Mouse (Mus musculus) liver, embryonic 13.5 days (tissue): ENCODE results near the gene Csf2rb. TPM values are rescaled to one million over a fixed set of nuclear protein-coding genes. Genes with fewer than 3 reads are reported as not detected.

Experiments used
- ATAC-seq: fragments of 200-750 bp; cut with Nextera tagmentation; 2 replicates; pipeline ENCODE4 v1.8.0; 2017; ENCODE audit warnings: low read depth, mild to moderate bottlenecking, moderate number of reproducible peaks, moderate library complexity
- DNase-seq: peaks from one replicate; pipeline ENCODE4 v3.0.0; 2022
- H3K27ac ChIP-seq: fragments of 300-500 bp; sonication (generic); 2 replicates; pipeline ENCODE4 v1.5.1; 2015; ENCODE audit warnings: moderate library complexity, mild to moderate bottlenecking, inconsistent platforms
- H3K27me3 ChIP-seq: fragments of 300-500 bp; sonication (generic); 2 replicates; pipeline ENCODE4 v1.6.1; 2015; ENCODE audit warnings: mild to moderate bottlenecking, inconsistent platforms
- H3K36me3 ChIP-seq: fragments of 300-500 bp; sonication (generic); 2 replicates; pipeline ENCODE4 v1.6.1; 2015; ENCODE audit warnings: mild to moderate bottlenecking, inconsistent platforms
- H3K4me1 ChIP-seq: fragments of 300-500 bp; sonication (generic); replicated peaks from 2 replicates; pipeline ENCODE4 v1.6.1; 2015; ENCODE audit warnings: inconsistent platforms
- H3K4me2 ChIP-seq: fragments of 300-500 bp; sonication (generic); 2 replicates; pipeline ENCODE4 v1.6.1; 2015; ENCODE audit warnings: inconsistent platforms, mild to moderate bottlenecking, moderate library complexity
- H3K4me3 ChIP-seq: fragments of 300-500 bp; sonication (generic); replicated peaks from 2 replicates; pipeline ENCODE4 v1.5.1; 2015; ENCODE audit warnings: mild to moderate bottlenecking, inconsistent platforms
- H3K9ac ChIP-seq: fragments of 300-500 bp; sonication (generic); 2 replicates; pipeline ENCODE4 v1.6.1; 2015; ENCODE audit warnings: mild to moderate bottlenecking, inconsistent platforms
- H3K9me3 ChIP-seq: fragments of 300-500 bp; sonication (generic); replicated peaks from 2 replicates; pipeline ENCODE4 v1.6.1; 2016; ENCODE audit warnings: inconsistent platforms
- WGBS: fragments of 180-500 bp; shearing (Covaris S2); methylation state at CpG from one replicate; pipeline ENCODE4 v1.1.7; 2015; ENCODE audit not compliant: insufficient replicate concordance; 5-methylcytosine and 5-hydroxymethylcytosine counted together
- polyA plus RNA-seq: library from polyadenylated mRNA; unstranded; fragments of >200 nt; fragmentation: Nextera tagmentation; extraction: Ambion mirVana; gene quantifications from 2 replicates; pipeline ENCODE4 v1.2.1, GENCODE M21; 2015

The Csf2rb gene
- polyA plus RNA-seq, 1 experiment from 2014 or later = 3.3 TPM

GRCm38 (mm10) chr15:78380208-78380607, 54.7 kb downstream of the Csf2rb start:
- H3K4me1 ChIP-seq = peaks cover 10% of the 10 kb centered on the region; the same call in 1 of the 2 replicates
- H3K27me3 ChIP-seq = no peaks in the 10 kb centered on the region; the same call in 1 of the 2 replicates
- no peak overlapping the region for H3K27ac ChIP-seq
- H3K4me3 ChIP-seq = no peak overlapping the region
- DNase-seq (no peak), ATAC-seq (no peak)
- no peaks in the 10 kb centered on the region for H3K36me3 ChIP-seq
- H3K4me2 ChIP-seq = no peak overlapping the region
- no peaks in the 10 kb centered on the region for H3K9me3 ChIP-seq
- no peak overlapping the region for H3K9ac ChIP-seq
- 53% methylated on average over 2 of the region's 2 CpGs for WGBS

- Histone ChIP-seq H3K36me3 (no peaks in the 10 kb centered on the region), H3K4me3 (no peak overlapping the region), H3K27me3 (peaks cover 3% of the 10 kb centered on the region; the same call in 1 of the 2 replicates), H3K9me3 (no peaks in the 10 kb centered on the region), H3K27ac (no peak overlapping the region), H3K4me2 (no peak overlapping the region), H3K4me1 (peaks cover 10% of the 10 kb centered on the region; the same call in 1 of the 2 replicates), H3K9ac (no peak overlapping the region)
- DNase-seq (no peak), ATAC-seq (no peak)
- WGBS = 57% methylated on average over 4 of the region's 4 CpGs
Observed at GRCm38 (mm10) chr15:78380741-78381140, 55.2 kb downstream of the Csf2rb start.

- Histone ChIP-seq H3K9ac (no peak overlapping the region), H3K36me3 (no peaks in the 10 kb centered on the region), H3K4me1 (peaks cover 10% of the 10 kb centered on the region; the same call in 1 of the 2 replicates), H3K4me3 (no peak overlapping the region), H3K9me3 (no peaks in the 10 kb centered on the region), H3K4me2 (no peak overlapping the region), H3K27me3 (peaks cover 3% of the 10 kb centered on the region; the same call in 1 of the 2 replicates), H3K27ac (no peak overlapping the region)
- 84% methylated on average over 4 of the region's 4 CpGs for WGBS
- DNase-seq (no peak), ATAC-seq (no peak)
Observed at GRCm38 (mm10) chr15:78382115-78382514, 56.6 kb downstream of the Csf2rb start.

- peaks cover 6% of the 10 kb centered on the region; the same call in 1 of the 2 replicates for H3K4me1 ChIP-seq
- no peak for DNase-seq
- no peak overlapping the region for H3K4me2 ChIP-seq
- H3K4me3 ChIP-seq = no peak overlapping the region
- no peaks in the 10 kb centered on the region for H3K36me3 ChIP-seq
- no peak overlapping the region for H3K9ac ChIP-seq
- 70% methylated on average over 11 of the region's 11 CpGs for WGBS
- ATAC-seq = no peak
- no peak overlapping the region for H3K27ac ChIP-seq
- H3K9me3 ChIP-seq = no peaks in the 10 kb centered on the region
- peaks cover 3% of the 10 kb centered on the region; the same call in 1 of the 2 replicates for H3K27me3 ChIP-seq
Observed at GRCm38 (mm10) chr15:78383450-78384219, 58.1 kb downstream of the Csf2rb start.

GRCm38 (mm10) chr15:78384220-78385116, 58.9 kb downstream of the Csf2rb start:
- peaks cover 5% of the 10 kb centered on the region; the same call in 1 of the 2 replicates for H3K4me1 ChIP-seq
- H3K9ac ChIP-seq = no peak overlapping the region
- no peak overlapping the region for H3K4me3 ChIP-seq
- WGBS = 63% methylated on average over 7 of the region's 7 CpGs
- no peak for DNase-seq
- H3K4me2 ChIP-seq = no peak overlapping the region
- H3K9me3 ChIP-seq = no peaks in the 10 kb centered on the region
- H3K36me3 ChIP-seq = no peaks in the 10 kb centered on the region
- no peak for ATAC-seq
- H3K27me3 ChIP-seq = 0 out of 2 replicates have a peak, but pooled peaks cover 3% of the 10 kb centered on the region
- 0 out of 2 replicates have a peak overlapping the region, but pooled peaks have one; percentile 1 for H3K27ac ChIP-seq

- H3K27me3 ChIP-seq = 0 out of 2 replicates have a peak, but pooled peaks cover 3% of the 10 kb centered on the region
- H3K4me1 ChIP-seq = peaks cover 5% of the 10 kb centered on the region; the same call in 1 of the 2 replicates
- WGBS = 69% methylated on average over 1 of the region's 1 CpGs
- no peaks in the 10 kb centered on the region for H3K36me3 ChIP-seq
- no peak overlapping the region for H3K4me2 ChIP-seq
- H3K27ac ChIP-seq = no peak overlapping the region
- no peaks in the 10 kb centered on the region for H3K9me3 ChIP-seq
- H3K4me3 ChIP-seq = no peak overlapping the region
- DNase-seq = no peak
- H3K9ac ChIP-seq = no peak overlapping the region
- ATAC-seq = no peak
Observed at GRCm38 (mm10) chr15:78385564-78385963, 60.0 kb downstream of the Csf2rb start.

- DNase-seq (no peak), ATAC-seq (no peak)
- WGBS = 55% methylated on average over 3 of the region's 3 CpGs
- no peaks in the 10 kb centered on the region for H3K36me3 ChIP-seq
- H3K27ac ChIP-seq = no peak overlapping the region
- H3K4me1 ChIP-seq = no peaks in the 10 kb centered on the region
- no peak overlapping the region for H3K4me3 ChIP-seq
- H3K9me3 ChIP-seq = no peaks in the 10 kb centered on the region
- H3K4me2 ChIP-seq = no peak overlapping the region
- H3K27me3 ChIP-seq = no peaks in the 10 kb centered on the region
- H3K9ac ChIP-seq = no peak overlapping the region
Observed at GRCm38 (mm10) chr15:78390855-78391254, 65.3 kb downstream of the Csf2rb start.

- Histone ChIP-seq H3K9ac (no peak within 1 kb of the TSS), H3K4me2 (no peak within 1 kb of the TSS), H3K27ac (no peak within 1 kb of the TSS), H3K4me1 (0 out of 2 replicates have a peak, but pooled peaks cover 7% of the 10 kb centered on the region), H3K9me3 (no peaks in the 10 kb centered on the region), H3K27me3 (no peaks in the 10 kb centered on the region), H3K4me3 (no peak within 1 kb of the TSS), H3K36me3 (peaks cover 6% of the 10 kb centered on the region)
- ATAC-seq = no peak
- no peak for DNase-seq
- WGBS = 61% methylated on average over 8 of the region's 8 CpGs
Observed at GRCm38 (mm10) chr15:78395478-78395962, 70.0 kb downstream of the Csf2rb start, which contains the start of gene Tex33. Gene Tex33 (minus strand): TSS chr15:78395912.

- Histone ChIP-seq H3K27ac (peak overlapping the region; percentile 100), H3K27me3 (no peaks in the 10 kb centered on the region), H3K36me3 (peaks cover 6% of the 10 kb centered on the region), H3K4me2 (no peak overlapping the region), H3K4me1 (peaks cover 58% of the 10 kb centered on the region), H3K4me3 (no peak overlapping the region), H3K9ac (0 out of 2 replicates have a peak overlapping the region, but pooled peaks have one; percentile 95), H3K9me3 (no peaks in the 10 kb centered on the region)
- ATAC-seq (no peak), DNase-seq (no peak)
- 52% methylated on average over 6 of the region's 6 CpGs for WGBS
Observed at GRCm38 (mm10) chr15:78401345-78401744, 75.8 kb downstream of the Csf2rb start.

- WGBS = 63% methylated on average over 4 of the region's 4 CpGs
- peaks cover 58% of the 10 kb centered on the region for H3K4me1 ChIP-seq
- H3K36me3 ChIP-seq = peaks cover 6% of the 10 kb centered on the region
- H3K4me3 ChIP-seq = no peak overlapping the region
- no peak for ATAC-seq
- no peak for DNase-seq
- H3K27me3 ChIP-seq = no peaks in the 10 kb centered on the region
- no peaks in the 10 kb centered on the region for H3K9me3 ChIP-seq
- peak overlapping the region; percentile 100 for H3K27ac ChIP-seq
- peak overlapping the region; percentile 95 for H3K9ac ChIP-seq
- peak overlapping the region; percentile 94 for H3K4me2 ChIP-seq
Observed at GRCm38 (mm10) chr15:78401921-78402320, 76.4 kb downstream of the Csf2rb start.

- Histone ChIP-seq H3K9me3 (no peaks in the 10 kb centered on the region), H3K9ac (peak overlapping the region; percentile 95), H3K4me1 (peaks cover 59% of the 10 kb centered on the region), H3K27me3 (no peaks in the 10 kb centered on the region), H3K36me3 (peaks cover 6% of the 10 kb centered on the region), H3K4me2 (peak overlapping the region; percentile 94), H3K27ac (peak overlapping the region; percentile 100), H3K4me3 (no peak overlapping the region)
- ATAC-seq = no peak
- no peak for DNase-seq
- 70% methylated on average over 7 of the region's 7 CpGs for WGBS
Observed at GRCm38 (mm10) chr15:78402423-78402822, 76.9 kb downstream of the Csf2rb start.
